In the genomic region with DNA sequence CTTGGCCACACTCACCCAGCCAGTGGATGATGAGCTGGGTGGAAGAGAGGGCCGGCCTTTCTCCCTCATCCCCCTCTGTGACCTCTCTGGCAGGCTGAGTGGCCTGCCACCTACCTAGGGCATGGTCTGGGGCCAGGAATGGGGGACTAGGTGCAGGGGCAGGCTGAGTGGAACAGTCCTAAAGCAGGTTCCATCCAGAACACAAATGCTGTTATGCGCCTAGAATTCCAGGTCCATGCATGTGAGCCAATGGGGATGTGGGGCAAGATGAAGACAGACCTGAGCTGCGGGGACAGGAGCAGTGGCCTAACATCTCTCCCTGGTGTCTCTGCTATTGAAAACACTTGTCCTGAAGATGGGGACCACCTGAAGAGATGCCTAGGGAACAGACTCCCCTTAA, we compare ENCODE assay signal across 12 mouse cellular contexts. TPM values are rescaled to one million over a fixed set of nuclear protein-coding genes. Genes with fewer than 3 reads are reported as not detected.
DNase-seq lines count a peak whose midpoint lies in the region; ATAC-seq and TF ChIP-seq lines count a peak whose summit lies in the region.
"Had no signal": no experiment of that assay in that cellular context is flagged by ENCODE, and none has a peak within 500 bp of the region (broad histone marks: within the 10 kb centered on the region; RNA-seq: fewer than 3 reads in every experiment).

No protein-coding gene starts in this region.

- H3K4me1 ChIP-seq in hindbrain, embryonic 13.5 days (replicated peaks): no peaks in the 10 kb centered on the region
- H3K4me1 ChIP-seq in hindbrain, embryonic 10.5 days (replicated peaks): 0 out of 2 replicates have a peak, but pooled peaks cover 2% of the 10 kb centered on the region
- no peaks in the 10 kb centered on the region for H3K4me1 ChIP-seq in testis, adult 2 months (ENCODE audit: control insufficient read depth, insufficient read depth, low read length)
- no peaks in the 10 kb centered on the region for H3K4me1 ChIP-seq in forebrain, postnatal 0 days (ENCODE audit: insufficient read depth)

- no peak overlapping the region for H3K4me3 ChIP-seq in hindbrain, embryonic 13.5 days
- H3K4me3 ChIP-seq in hindbrain, embryonic 10.5 days: no peak overlapping the region
- H3K4me3 ChIP-seq in testis, adult 2 months (ENCODE audit: control insufficient read depth, low read depth, low read length): peak overlapping the region; percentile 76
- no peak overlapping the region for H3K4me3 ChIP-seq in forebrain, postnatal 0 days (ENCODE audit: low read depth, low read length)
- H3K4me3 ChIP-seq: limb, embryonic 15.5 days had no signal

- 0 out of 2 replicates have a peak, but pooled peaks have one; percentile 28 for ATAC-seq in hindbrain, embryonic 13.5 days (ENCODE audit: low FRiP score)
- ATAC-seq in forebrain, postnatal 0 days: peak; percentile 5; the same call in 1 of the 2 replicates
- no peak for ATAC-seq in megakaryocyte, adult 5-6 weeks (ENCODE audit: poor library complexity, severe bottlenecking)

- no peak overlapping the region for H3K27ac ChIP-seq in hindbrain, embryonic 13.5 days
- no peak overlapping the region for H3K27ac ChIP-seq in hindbrain, embryonic 10.5 days
- 0 out of 2 replicates have a peak overlapping the region, but pooled peaks have one; percentile 5 for H3K27ac ChIP-seq in testis, adult 2 months (ENCODE audit: control insufficient read depth, insufficient read depth, low read depth, low read length)
- H3K27ac ChIP-seq in forebrain, postnatal 0 days (ENCODE audit: low read depth, low read length): no peak overlapping the region
- H3K27ac ChIP-seq: limb, embryonic 15.5 days had no signal

- no peak for TF ChIP-seq CTCF in testis, adult 2 months (IDR thresholded peaks at IDR 0.05; ENCODE audit: control insufficient read depth, insufficient read depth, insufficient replicate concordance, low read depth, low read length)
- no peak for TF ChIP-seq CTCF in forebrain, postnatal 0 days (IDR thresholded peaks at IDR 0.05; ENCODE audit: low read depth)

- H3K9me3 ChIP-seq in hindbrain, embryonic 13.5 days: no peaks in the 10 kb centered on the region
- no peaks in the 10 kb centered on the region for H3K9me3 ChIP-seq in hindbrain, embryonic 10.5 days
- no peaks in the 10 kb centered on the region for H3K9me3 ChIP-seq in forebrain, postnatal 0 days (ENCODE audit: low read length)
- H3K9me3 ChIP-seq: G1E; limb, embryonic 15.5 days had no signal

- TF ChIP-seq POLR2A in testis, adult 2 months (IDR thresholded peaks at IDR 0.05; ENCODE audit: control insufficient read depth, low read depth, low read length): peak; percentile 48; the same call in 1 of the 2 replicates

- no peak overlapping the region for H3K4me2 ChIP-seq in hindbrain, embryonic 13.5 days
- no peak overlapping the region for H3K4me2 ChIP-seq in forebrain, postnatal 0 days (ENCODE audit: low read depth)
- H3K4me2 ChIP-seq: limb, embryonic 15.5 days had no signal

- no peaks in the 10 kb centered on the region for H3K36me3 ChIP-seq in hindbrain, embryonic 13.5 days
- no peaks in the 10 kb centered on the region for H3K36me3 ChIP-seq in hindbrain, embryonic 10.5 days
- no peaks in the 10 kb centered on the region for H3K36me3 ChIP-seq in testis, adult 2 months (ENCODE audit: control insufficient read depth, insufficient read depth, low read length)
- H3K36me3 ChIP-seq in forebrain, postnatal 0 days (ENCODE audit: insufficient read depth): no peaks in the 10 kb centered on the region
- H3K36me3 ChIP-seq: G1E; limb, embryonic 15.5 days had no signal

- WGBS in hindbrain, embryonic 13.5 days: 90% methylated on average over 3 of the region's 3 CpGs
- WGBS in hindbrain, embryonic 10.5 days: 91% methylated on average over 3 of the region's 3 CpGs
- WGBS in forebrain, postnatal 0 days: 91% methylated on average over 3 of the region's 3 CpGs

- no peak for DNase-seq in hindbrain, embryonic 10.5 days (ENCODE audit: low spot score)
- no peak for DNase-seq in testis, postnatal 14 days (ENCODE audit: low spot score)
- no peak for DNase-seq in forebrain, postnatal 0 days
- DNase-seq in adrenal gland, adult 8-10 months: no peak

- 0 out of 2 replicates have a peak, but pooled peaks cover 10% of the 10 kb centered on the region for H3K27me3 ChIP-seq in hindbrain, embryonic 13.5 days
- 0 out of 2 replicates have a peak, but pooled peaks cover 8% of the 10 kb centered on the region for H3K27me3 ChIP-seq in hindbrain, embryonic 10.5 days (ENCODE audit: insufficient read depth, poor library complexity, severe bottlenecking)
- no peaks in the 10 kb centered on the region for H3K27me3 ChIP-seq in testis, adult 2 months (ENCODE audit: control insufficient read depth, insufficient read depth, low read length)
- H3K27me3 ChIP-seq in forebrain, postnatal 0 days (ENCODE audit: insufficient read depth, low read length): no peaks in the 10 kb centered on the region

- H3K9ac ChIP-seq in hindbrain, embryonic 13.5 days: peak overlapping the region; percentile 29; the same call in 1 of the 2 replicates
- H3K9ac ChIP-seq in forebrain, postnatal 0 days: no peak overlapping the region; the same call in 1 of the 2 replicates
- H3K9ac ChIP-seq: limb, embryonic 15.5 days; liver, postnatal 0 days had no signal

RNA-seq across cellular contexts. Expression of a gene that starts 9.0 kb away (rescaled TPM):
- 18.2 and 18.6 TPM in 2 replicates for polyA plus RNA-seq in hindbrain, embryonic 13.5 days (2015; fragmentation: Nextera tagmentation; extraction: Ambion mirVana)
- 10.9 and 11.3 TPM in 2 replicates for polyA plus RNA-seq in hindbrain, embryonic 10.5 days (2016; fragmentation: Nextera tagmentation; extraction: Ambion mirVana)
- polyA plus RNA-seq in testis, adult 2 months (2012; rRNA removed): 95.1 and 118 TPM in 2 replicates
- total RNA-seq in forebrain, postnatal 0 days (2014; rRNA removed): 62.4 and 67.6 TPM in 2 replicates
- 18.2 and 28.4 TPM in 2 replicates for polyA plus RNA-seq in forebrain, postnatal 0 days (2015; fragmentation: Nextera tagmentation; extraction: Ambion mirVana)
- 10.2 and 13.1 TPM in 2 replicates for total RNA-seq in megakaryocyte, adult 5-6 weeks (2015)
- total RNA-seq in megakaryocyte, adult 5-6 weeks (2017): 12.9 and 16.7 TPM in 2 replicates
- total RNA-seq in adrenal gland, adult 8-10 months (2022): 10 to 100 TPM; 51.8 to 77.2 (median 64.6) TPM

RNA-seq across cellular contexts. Expression of a gene that starts 9.7 kb away (rescaled TPM):
- polyA plus RNA-seq in hindbrain, embryonic 13.5 days (2015; fragmentation: Nextera tagmentation; extraction: Ambion mirVana): not detected in 2 replicates
- not detected in 2 replicates for polyA plus RNA-seq in hindbrain, embryonic 10.5 days (2016; fragmentation: Nextera tagmentation; extraction: Ambion mirVana)
- polyA plus RNA-seq in testis, adult 2 months (2012; rRNA removed): 883 and 961 TPM in 2 replicates
- total RNA-seq in forebrain, postnatal 0 days (2014; rRNA removed): 0.57 TPM in 1 of 2 replicates, not detected in the other
- 0.23 TPM in 1 of 2 replicates, not detected in the other for polyA plus RNA-seq in forebrain, postnatal 0 days (2015; fragmentation: Nextera tagmentation; extraction: Ambion mirVana)
- total RNA-seq in megakaryocyte, adult 5-6 weeks (2015): not detected in 2 replicates
- not detected in 2 replicates for total RNA-seq in megakaryocyte, adult 5-6 weeks (2017)
- total RNA-seq in adrenal gland, adult 8-10 months (2022): under 1 TPM; 0.44 to 0.86 (median 0.56) TPM
- polyA plus RNA-seq: G1E; liver, postnatal 0 days; midbrain, embryonic 14.5 days had no signal

RNA-seq across cellular contexts. Expression of a gene that starts 26.9 kb away (rescaled TPM):
- polyA plus RNA-seq in hindbrain, embryonic 13.5 days (2015; fragmentation: Nextera tagmentation; extraction: Ambion mirVana): 0.14 TPM in 1 of 2 replicates, not detected in the other
- polyA plus RNA-seq in hindbrain, embryonic 10.5 days (2016; fragmentation: Nextera tagmentation; extraction: Ambion mirVana): 0.14 and 0.22 TPM in 2 replicates
- polyA plus RNA-seq in testis, adult 2 months (2012; rRNA removed): 6.3 and 7.9 TPM in 2 replicates
- total RNA-seq in forebrain, postnatal 0 days (2014; rRNA removed): 0.24 TPM in 1 of 2 replicates, not detected in the other
- 0.33 and 0.35 TPM in 2 replicates for polyA plus RNA-seq in forebrain, postnatal 0 days (2015; fragmentation: Nextera tagmentation; extraction: Ambion mirVana)
- total RNA-seq in megakaryocyte, adult 5-6 weeks (2015): not detected in 2 replicates
- total RNA-seq in megakaryocyte, adult 5-6 weeks (2017): not detected in 2 replicates
- 1 to 10 TPM in 2 of 4 experiments, under 1 TPM in 1, not detected in 1; 0.74 to 1.3 (median 1.3) TPM for total RNA-seq in adrenal gland, adult 8-10 months (2022)
- total RNA-seq: G1E had no signal
- polyA plus RNA-seq: G1E; large intestine, adult 2 months; liver, postnatal 0 days; midbrain, embryonic 14.5 days had no signal

Comparison
In these comparisons a context has a peak if more than half of its experiments do, and no peak if none do; other contexts are left out.
1. RNA of a gene that starts 9.7 kb away (polyA plus RNA-seq): 883 to 961 TPM in testis, adult 2 months; 0.23 TPM in forebrain, postnatal 0 days, not detected in hindbrain, embryonic 13.5 days and not detected in hindbrain, embryonic 10.5 days; every median in the first group is over 100 times any median in the second.